Mouse (Mus musculus) midbrain, embryonic 15.5 days (tissue): Measurements from ENCODE around the gene Epha3. TPM values are rescaled to one million over a fixed set of nuclear protein-coding genes. Genes with fewer than 3 reads are reported as not detected.
A peak's percentile ranks its signal among the peaks of the same experiment; 100 is the strongest.

Experiments
- ATAC-seq: fragments of 200-750 bp; cut with Nextera tagmentation; replicated peaks from 2 replicates; pipeline ENCODE4 v1.8.0; 2017; ENCODE audit warnings: moderate TSS enrichment
- H3K27ac ChIP-seq: fragments of 300-500 bp; sonication (generic); 2 replicates; pipeline ENCODE4 v1.5.1; 2015; ENCODE audit warnings: mild to moderate bottlenecking, inconsistent platforms
- H3K27me3 ChIP-seq: fragments of 300-500 bp; sonication (generic); replicated peaks from 2 replicates; pipeline ENCODE4 v1.6.1; 2015; ENCODE audit warnings: inconsistent platforms
- H3K36me3 ChIP-seq: fragments of 300-500 bp; sonication (generic); replicated peaks from 2 replicates; pipeline ENCODE4 v1.6.1; 2015; ENCODE audit warnings: inconsistent platforms
- H3K4me1 ChIP-seq: fragments of 300-500 bp; sonication (generic); 2 replicates; pipeline ENCODE4 v1.6.1; 2015; ENCODE audit warnings: inconsistent platforms
- H3K4me2 ChIP-seq: fragments of 300-500 bp; sonication (generic); 2 replicates; pipeline ENCODE4 v1.6.1; 2015; ENCODE audit warnings: inconsistent platforms, mild to moderate bottlenecking, moderate library complexity
- H3K4me3 ChIP-seq: fragments of 300-500 bp; sonication (generic); 2 replicates; pipeline ENCODE4 v1.5.1; 2015; ENCODE audit warnings: mild to moderate bottlenecking, inconsistent platforms
- H3K9ac ChIP-seq: fragments of 300-500 bp; sonication (generic); 2 replicates; pipeline ENCODE4 v1.6.1; 2015; ENCODE audit warnings: mild to moderate bottlenecking, inconsistent platforms
- H3K9me3 ChIP-seq: fragments of 300-500 bp; sonication (generic); 2 replicates; pipeline ENCODE4 v1.6.1; 2016; ENCODE audit warnings: inconsistent platforms
- WGBS: fragments of 180-500 bp; shearing (Covaris S2); methylation state at CpG from one replicate; pipeline ENCODE4 v1.1.7; 2015; ENCODE audit warnings: mixed read lengths; 5-methylcytosine and 5-hydroxymethylcytosine counted together
- polyA plus RNA-seq: library from polyadenylated mRNA; unstranded; fragments of >200 nt; fragmentation: Nextera tagmentation; extraction: Ambion mirVana; gene quantifications from 2 replicates; pipeline ENCODE4 v1.2.1, GENCODE M21; 2015

The Epha3 gene
- polyA plus RNA-seq, 1 experiment from 2014 or later = 22.3 TPM

DNA sequence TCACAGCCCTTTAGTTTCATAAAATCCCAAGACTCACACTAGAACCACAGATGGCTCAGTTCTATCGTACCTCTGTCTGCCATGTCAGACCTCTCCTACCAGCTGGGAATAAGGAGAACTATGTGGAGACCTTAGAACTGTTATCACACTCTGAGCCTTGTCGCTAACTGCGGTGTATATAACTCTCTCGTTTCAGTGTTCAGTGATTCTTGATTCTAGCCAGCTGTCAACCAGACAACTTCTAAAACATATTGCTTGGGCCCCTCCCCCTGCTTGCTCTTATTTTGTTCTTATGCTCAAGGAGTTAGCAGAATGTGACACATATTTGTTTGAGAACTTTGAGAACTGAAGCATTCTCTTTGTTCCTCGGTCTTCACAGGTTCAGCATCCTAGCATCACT is 83.8 kb downstream of the Epha3 start:
- Histone ChIP-seq H3K27me3 (no peaks in the 10 kb centered on the region), H3K4me3 (no peak overlapping the region), H3K9ac (no peak overlapping the region), H3K36me3 (no peaks in the 10 kb centered on the region), H3K4me1 (no peaks in the 10 kb centered on the region), H3K4me2 (no peak overlapping the region), H3K27ac (no peak overlapping the region), H3K9me3 (no peaks in the 10 kb centered on the region)
- no peak for ATAC-seq
- WGBS = 86% methylated on average over 5 of the region's 5 CpGs

DNA sequence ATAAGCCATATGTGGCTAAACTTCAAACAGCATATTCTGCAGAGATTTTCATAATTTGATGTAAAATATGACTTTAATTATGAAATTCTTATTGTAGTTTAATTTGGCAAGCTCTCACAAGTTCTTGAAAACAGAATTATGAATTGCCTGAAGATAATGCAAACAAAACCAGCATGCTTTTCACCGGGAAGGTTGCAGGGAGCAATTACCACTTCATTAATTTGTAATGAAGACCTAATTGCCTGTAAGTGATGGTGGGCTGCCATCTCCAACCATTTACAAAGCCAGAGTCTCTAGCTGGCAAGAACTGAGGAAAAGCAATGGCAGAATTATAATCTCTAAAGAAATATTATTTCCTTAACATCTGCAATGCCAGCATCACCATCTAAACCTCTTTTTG is 86.2 kb downstream of the Epha3 start:
- no peaks in the 10 kb centered on the region for H3K36me3 ChIP-seq
- no peaks in the 10 kb centered on the region for H3K27me3 ChIP-seq
- H3K4me2 ChIP-seq = no peak overlapping the region
- no peaks in the 10 kb centered on the region for H3K9me3 ChIP-seq
- H3K4me3 ChIP-seq = no peak overlapping the region
- H3K4me1 ChIP-seq = no peaks in the 10 kb centered on the region
- H3K27ac ChIP-seq = no peak overlapping the region
- ATAC-seq = no peak
- no peak overlapping the region for H3K9ac ChIP-seq
- WGBS = 36% methylated on average over 1 of the region's 1 CpGs

DNA sequence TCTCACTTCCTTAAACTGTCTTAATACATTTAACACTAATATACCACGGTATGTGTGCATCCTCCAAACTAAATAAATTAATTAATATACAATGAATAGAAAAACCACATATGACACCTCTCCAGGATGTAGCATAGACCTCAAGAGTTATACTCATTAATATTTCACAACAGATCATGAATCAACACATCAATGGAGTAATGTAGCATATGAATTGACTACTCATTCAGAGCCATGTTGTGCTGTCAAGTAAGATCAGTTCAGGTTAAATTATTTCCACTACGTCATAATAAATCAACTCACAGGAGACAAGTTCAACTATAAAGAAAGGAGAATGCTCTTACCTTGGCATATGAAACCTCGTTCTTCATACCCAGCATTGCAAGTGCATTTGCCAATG is 91.4 kb downstream of the Epha3 start:
- no peak overlapping the region for H3K27ac ChIP-seq
- no peak overlapping the region for H3K4me2 ChIP-seq
- H3K4me1 ChIP-seq = no peaks in the 10 kb centered on the region
- H3K4me3 ChIP-seq = no peak overlapping the region
- no peaks in the 10 kb centered on the region for H3K27me3 ChIP-seq
- WGBS = 87% methylated on average over 3 of the region's 3 CpGs
- ATAC-seq = no peak
- H3K9me3 ChIP-seq = no peaks in the 10 kb centered on the region
- no peaks in the 10 kb centered on the region for H3K36me3 ChIP-seq
- H3K9ac ChIP-seq = no peak overlapping the region

DNA sequence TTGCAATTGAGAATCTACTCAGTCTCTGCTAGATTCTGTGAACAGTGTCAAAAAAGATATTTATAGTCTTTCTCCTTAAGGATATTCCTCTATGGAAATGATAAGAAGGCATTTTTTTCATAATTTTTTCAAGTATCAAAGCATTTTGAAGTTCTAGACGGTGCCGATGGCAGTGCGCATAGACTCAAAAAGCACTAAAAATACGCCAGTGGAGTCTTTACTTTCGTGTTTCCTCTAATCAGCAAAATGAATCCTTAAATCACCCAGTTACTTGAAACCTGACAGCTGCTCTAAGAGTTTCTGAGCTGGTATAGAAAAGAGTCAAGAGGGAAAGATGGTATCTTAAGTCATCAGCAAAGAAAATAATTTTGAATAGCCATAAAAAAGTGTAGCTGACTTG is 96.4 kb downstream of the Epha3 start:
- ATAC-seq = no peak

DNA sequence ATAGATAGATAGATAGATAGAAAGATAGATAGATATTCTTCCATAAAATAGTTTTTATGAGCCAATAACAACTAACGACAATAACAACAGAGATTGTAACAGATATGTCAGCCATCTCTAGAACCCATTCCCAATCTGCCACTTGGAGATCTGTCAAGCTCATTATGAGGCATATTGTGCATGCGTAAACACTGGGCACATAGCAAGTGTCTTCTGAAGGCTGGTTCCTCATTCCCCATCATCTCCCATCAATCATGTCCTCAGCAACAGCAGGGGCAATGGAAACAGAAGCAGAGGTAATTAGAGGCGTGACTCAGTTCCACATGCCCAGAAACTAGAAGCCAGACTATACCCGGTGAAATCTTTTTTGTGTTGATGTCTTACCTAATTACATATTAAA is 102.8 kb downstream of the Epha3 start:
- Histone ChIP-seq H3K4me2 (no peak overlapping the region), H3K36me3 (no peaks in the 10 kb centered on the region), H3K27ac (no peak overlapping the region), H3K9me3 (no peaks in the 10 kb centered on the region), H3K9ac (no peak overlapping the region), H3K4me1 (no peaks in the 10 kb centered on the region), H3K27me3 (no peaks in the 10 kb centered on the region), H3K4me3 (no peak overlapping the region)
- ATAC-seq = no peak
- WGBS = 77% methylated on average over 4 of the region's 4 CpGs

More for the DNA sequence above, 96.4 kb downstream of the Epha3 start:
- Histone ChIP-seq H3K27me3 (no peaks in the 10 kb centered on the region), H3K4me2 (no peak overlapping the region), H3K9me3 (no peaks in the 10 kb centered on the region), H3K36me3 (no peaks in the 10 kb centered on the region), H3K27ac (no peak overlapping the region), H3K4me3 (no peak overlapping the region), H3K4me1 (no peaks in the 10 kb centered on the region), H3K9ac (no peak overlapping the region)
- 78% methylated on average over 5 of the region's 5 CpGs for WGBS

DNA sequence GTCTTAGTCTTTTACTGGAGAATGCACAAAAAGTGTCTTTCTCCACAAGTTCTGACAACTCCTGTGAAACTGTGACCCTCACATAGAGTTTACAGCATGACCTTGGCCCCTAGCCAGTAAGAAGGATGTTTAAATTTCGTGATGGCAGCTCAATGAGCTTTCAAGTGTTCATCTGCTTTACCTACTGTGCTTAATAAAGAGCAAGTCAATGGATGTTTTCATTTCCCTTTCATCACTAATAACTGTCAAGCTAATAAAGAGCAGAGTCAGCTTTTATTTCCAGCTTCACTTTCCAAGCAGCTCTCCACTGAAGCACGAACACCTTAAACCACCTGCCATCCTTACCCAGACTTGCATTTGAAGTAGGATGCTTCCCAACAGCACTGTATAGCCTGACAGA is 103.9 kb downstream of the Epha3 start:
- Histone ChIP-seq H3K27ac (no peak overlapping the region), H3K4me1 (no peaks in the 10 kb centered on the region), H3K9me3 (no peaks in the 10 kb centered on the region), H3K9ac (no peak overlapping the region), H3K36me3 (no peaks in the 10 kb centered on the region), H3K27me3 (no peaks in the 10 kb centered on the region), H3K4me2 (no peak overlapping the region), H3K4me3 (no peak overlapping the region)
- WGBS = 30% methylated on average over 2 of the region's 2 CpGs
- no peak for ATAC-seq

DNA sequence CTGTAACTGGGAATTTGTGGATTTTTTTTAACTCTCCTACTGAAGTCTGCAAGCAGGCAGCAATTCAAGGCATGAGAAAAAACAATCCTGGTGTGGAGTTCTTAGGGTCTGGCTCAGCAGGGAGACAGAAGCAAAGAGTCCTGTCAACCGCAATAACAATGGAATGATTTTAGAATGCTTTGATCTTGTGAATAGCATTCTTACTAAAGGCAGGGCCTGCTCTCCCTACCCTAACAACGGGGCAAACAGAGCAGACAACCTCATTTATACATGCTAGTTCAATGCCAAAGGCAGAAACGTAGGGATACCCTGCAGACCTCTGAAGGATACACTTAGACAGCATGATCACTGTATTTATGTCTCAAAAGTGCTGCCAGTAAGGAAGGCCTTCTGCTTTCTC is 110.9 kb downstream of the Epha3 start:
- Histone ChIP-seq H3K36me3 (no peaks in the 10 kb centered on the region), H3K27ac (no peak overlapping the region), H3K4me2 (no peak overlapping the region), H3K4me3 (no peak overlapping the region), H3K9me3 (no peaks in the 10 kb centered on the region), H3K4me1 (peaks cover 5% of the 10 kb centered on the region; the same call in 1 of the 2 replicates), H3K9ac (no peak overlapping the region), H3K27me3 (no peaks in the 10 kb centered on the region)
- WGBS = 6% methylated on average over 3 of the region's 3 CpGs
- ATAC-seq = peak; percentile 70

DNA sequence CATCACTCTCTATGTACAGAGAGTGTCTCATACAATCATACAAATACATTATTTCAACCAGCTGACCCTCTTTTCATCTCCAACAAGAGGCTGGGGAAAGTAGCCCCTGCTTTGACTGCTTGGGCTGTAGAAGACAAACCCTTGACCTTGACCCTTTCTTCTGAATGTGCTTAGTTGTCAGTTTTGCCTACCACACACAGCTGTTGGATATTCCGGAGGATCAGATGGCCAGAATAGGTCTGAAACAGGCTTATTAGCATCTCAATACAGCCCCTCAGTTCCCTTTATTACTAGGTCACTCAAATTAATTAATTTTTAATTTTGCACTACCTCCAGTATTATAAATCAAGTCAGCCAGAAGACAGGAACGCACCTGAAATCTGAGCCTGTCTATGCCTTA is 116.2 kb downstream of the Epha3 start:
- H3K36me3 ChIP-seq = no peaks in the 10 kb centered on the region
- H3K4me2 ChIP-seq = no peak overlapping the region
- no peaks in the 10 kb centered on the region for H3K27me3 ChIP-seq
- WGBS = 21% methylated on average over 2 of the region's 2 CpGs
- H3K4me3 ChIP-seq = no peak overlapping the region
- no peak overlapping the region for H3K27ac ChIP-seq
- H3K4me1 ChIP-seq = peaks cover 12% of the 10 kb centered on the region
- no peak for ATAC-seq
- H3K9me3 ChIP-seq = no peaks in the 10 kb centered on the region
- H3K9ac ChIP-seq = no peak overlapping the region

DNA sequence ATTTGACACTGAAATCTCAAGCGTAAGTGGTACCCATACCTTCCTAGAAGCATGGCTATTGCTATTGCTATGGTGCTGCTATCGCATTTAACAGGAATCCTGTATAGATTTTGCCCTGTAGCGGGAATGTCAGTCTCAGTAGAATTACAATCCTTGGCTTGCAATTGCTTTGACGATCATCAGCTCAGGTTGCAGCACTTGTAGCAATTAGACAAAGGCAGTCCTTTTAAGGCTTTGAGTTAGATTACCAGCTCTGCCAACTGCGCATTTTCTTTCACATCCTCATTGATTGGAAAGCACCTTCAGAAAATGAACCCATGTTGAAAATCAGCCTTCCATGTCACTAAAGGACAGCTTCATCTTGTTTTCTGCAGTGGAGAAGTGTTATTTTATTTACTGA is 118.5 kb downstream of the Epha3 start:
- H3K4me1 ChIP-seq = peaks cover 12% of the 10 kb centered on the region
- no peak overlapping the region for H3K4me2 ChIP-seq
- no peaks in the 10 kb centered on the region for H3K9me3 ChIP-seq
- no peak overlapping the region for H3K4me3 ChIP-seq
- ATAC-seq = no peak
- 25% methylated on average over 5 of the region's 5 CpGs for WGBS
- H3K27ac ChIP-seq = no peak overlapping the region
- H3K9ac ChIP-seq = no peak overlapping the region
- H3K36me3 ChIP-seq = no peaks in the 10 kb centered on the region
- no peaks in the 10 kb centered on the region for H3K27me3 ChIP-seq

DNA sequence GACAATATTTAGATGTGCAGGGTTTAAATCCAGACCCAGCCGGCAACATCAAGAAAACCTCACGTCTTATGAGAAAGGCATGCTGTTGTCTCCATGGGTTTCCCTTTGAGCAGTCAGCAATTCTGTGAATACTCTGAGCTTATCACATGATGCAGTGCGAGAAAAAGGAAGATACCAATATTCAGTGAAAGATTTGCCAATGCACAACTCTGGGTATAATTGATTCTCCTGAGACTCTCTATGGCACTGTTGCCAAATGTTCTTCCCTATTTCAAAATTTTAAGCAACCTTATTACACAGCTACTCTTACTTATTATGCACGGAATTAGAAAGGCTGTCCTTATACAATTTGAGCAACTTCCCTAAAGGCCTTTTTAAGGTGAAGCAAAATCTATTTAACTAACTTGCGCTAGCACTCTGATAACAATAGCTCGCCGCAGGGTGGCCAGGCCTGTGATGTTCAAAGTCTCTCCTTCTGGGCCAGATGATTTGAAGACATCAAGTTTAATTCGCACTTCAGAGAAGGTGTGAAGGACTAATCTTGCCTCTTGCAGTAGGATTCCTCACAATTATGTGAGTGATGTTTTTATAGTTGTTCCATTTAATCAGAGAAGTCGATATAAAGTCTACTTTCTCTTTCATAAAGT is 120.6 kb downstream of the Epha3 start:
- Histone ChIP-seq H3K4me3 (no peak overlapping the region), H3K9ac (no peak overlapping the region), H3K27me3 (no peaks in the 10 kb centered on the region), H3K4me1 (peaks cover 12% of the 10 kb centered on the region), H3K4me2 (peak overlapping the region; percentile 20; the same call in 1 of the 2 replicates), H3K36me3 (no peaks in the 10 kb centered on the region), H3K27ac (0 out of 2 replicates have a peak overlapping the region, but pooled peaks have one; percentile 14), H3K9me3 (no peaks in the 10 kb centered on the region)
- WGBS = 34% methylated on average over 9 of the region's 9 CpGs
- ATAC-seq = peak; percentile 84

DNA sequence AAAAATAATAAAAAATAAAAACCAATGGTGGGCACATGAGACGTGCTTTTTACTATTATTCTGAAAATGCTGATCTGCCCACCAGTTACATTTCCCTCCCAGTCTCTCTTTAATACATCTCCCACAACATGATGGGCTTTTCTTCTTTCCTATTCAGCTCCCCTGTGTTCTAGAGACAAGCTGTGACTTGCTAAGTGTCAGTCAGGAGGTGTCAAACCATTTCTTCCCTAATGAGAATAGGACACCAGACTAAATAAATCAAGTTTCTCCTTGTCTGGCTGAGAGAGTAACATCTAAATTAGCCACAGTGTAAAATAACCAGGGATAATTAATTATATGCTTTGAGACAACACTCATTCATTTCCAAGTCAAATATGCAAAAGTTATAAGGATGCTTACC is 144.7 kb downstream of the Epha3 start:
- Histone ChIP-seq H3K36me3 (no peaks in the 10 kb centered on the region), H3K4me1 (no peaks in the 10 kb centered on the region), H3K9ac (no peak overlapping the region), H3K9me3 (no peaks in the 10 kb centered on the region; the same call in 1 of the 2 replicates), H3K4me2 (no peak overlapping the region), H3K27ac (no peak overlapping the region), H3K27me3 (no peaks in the 10 kb centered on the region), H3K4me3 (no peak overlapping the region)
- 65% methylated on average over 1 of the region's 1 CpGs for WGBS
- no peak for ATAC-seq

DNA sequence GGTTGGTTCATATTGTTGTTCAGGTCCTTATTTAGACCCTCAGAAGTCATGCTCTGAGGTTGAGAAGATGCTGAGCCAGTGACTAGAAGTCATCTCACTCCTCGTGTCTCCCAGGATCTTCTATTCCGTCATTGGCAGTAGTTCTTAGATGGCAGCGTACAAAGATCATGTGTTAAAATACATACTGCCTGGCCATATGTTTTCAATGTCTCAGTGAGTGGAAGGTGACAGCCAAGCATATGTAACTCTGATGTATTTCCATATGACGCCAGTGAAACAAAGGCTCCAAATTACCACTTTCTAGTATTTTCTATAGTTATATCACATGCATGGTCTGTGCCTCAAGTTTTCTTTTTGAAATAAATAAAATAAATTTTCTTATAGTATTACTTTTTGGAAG is 146.7 kb downstream of the Epha3 start:
- no peak for ATAC-seq
- Histone ChIP-seq H3K27ac (no peak overlapping the region), H3K4me3 (no peak overlapping the region), H3K36me3 (no peaks in the 10 kb centered on the region), H3K4me1 (no peaks in the 10 kb centered on the region), H3K9ac (no peak overlapping the region), H3K9me3 (no peaks in the 10 kb centered on the region; the same call in 1 of the 2 replicates), H3K4me2 (no peak overlapping the region), H3K27me3 (no peaks in the 10 kb centered on the region)
- WGBS = 93% methylated on average over 4 of the region's 4 CpGs
